Mouse (Mus musculus): ENCODE results near the gene Rplp2. TPM values are rescaled to one million over a fixed set of nuclear protein-coding genes. Genes with fewer than 3 reads are reported as not detected.
"Not testable (repeated sequence)": the region's sequence is repeated elsewhere in the genome, so short reads cannot be mapped to it uniquely, and the experiment has no call there.

The Rplp2 gene
- total RNA-seq, 1 experiment from 2014 or later = 2,799 TPM

- no peak for ATAC-seq (replicated peaks; ENCODE audit: low read depth, poor library complexity, severe bottlenecking)
Observed at GRCm38 (mm10) chr7:141442199-141442598, 5.0 kb upstream of the Rplp2 start.

GRCm38 (mm10) chr7:141443081-141443821 lies 3.9 kb upstream of the Rplp2 start:
- peak; percentile 48 for ATAC-seq (replicated peaks; ENCODE audit: low read depth, poor library complexity, severe bottlenecking)

- ATAC-seq (replicated peaks; ENCODE audit: low read depth, poor library complexity, severe bottlenecking) = peak; percentile 48
Observed at GRCm38 (mm10) chr7:141443828-141444237, 3.3 kb upstream of the Rplp2 start, which contains the start of gene Pidd1. TSS of gene Pidd1 (minus strand) at chr7:141444025.

GRCm38 (mm10) chr7:141446374-141446773 lies 796 bp upstream of the Rplp2 start:
- ATAC-seq (replicated peaks; ENCODE audit: low read depth, poor library complexity, severe bottlenecking) = not testable (repeated sequence)

- ATAC-seq (replicated peaks; ENCODE audit: low read depth, poor library complexity, severe bottlenecking) = no peak
Observed at GRCm38 (mm10) chr7:141451928-141452327, 4.8 kb downstream of the Rplp2 start.

GRCm38 (mm10) chr7:141453636-141454035 lies 6.5 kb downstream of the Rplp2 start:
- no peak for ATAC-seq (replicated peaks; ENCODE audit: low read depth, poor library complexity, severe bottlenecking)

GRCm38 (mm10) chr7:141454967-141455551 lies 7.9 kb downstream of the Rplp2 start, which contains the start of gene Pnpla2:
TSS of gene Pnpla2 (plus strand) at chr7:141455198.
- ATAC-seq (replicated peaks; ENCODE audit: low read depth, poor library complexity, severe bottlenecking) = peak; percentile 80

GRCm38 (mm10) chr7:141455610-141456314 lies 8.6 kb downstream of the Rplp2 start:
- peak; percentile 51 for ATAC-seq (replicated peaks; ENCODE audit: low read depth, poor library complexity, severe bottlenecking)

GRCm38 (mm10) chr7:141456739-141457138 lies 9.6 kb downstream of the Rplp2 start:
- ATAC-seq (replicated peaks; ENCODE audit: low read depth, poor library complexity, severe bottlenecking) = no peak

GRCm38 (mm10) chr7:141457236-141457635 lies 10.1 kb downstream of the Rplp2 start:
- ATAC-seq (replicated peaks; ENCODE audit: low read depth, poor library complexity, severe bottlenecking) = no peak

- no peak for ATAC-seq (replicated peaks; ENCODE audit: low read depth, poor library complexity, severe bottlenecking)
Observed at GRCm38 (mm10) chr7:141457986-141458660, 11.0 kb downstream of the Rplp2 start.

- no peak for ATAC-seq (replicated peaks; ENCODE audit: low read depth, poor library complexity, severe bottlenecking)
Observed at GRCm38 (mm10) chr7:141458661-141459060, 11.5 kb downstream of the Rplp2 start.

GRCm38 (mm10) chr7:141459301-141459711 lies 12.1 kb downstream of the Rplp2 start:
- ATAC-seq (replicated peaks; ENCODE audit: low read depth, poor library complexity, severe bottlenecking) = no peak

- no peak for ATAC-seq (replicated peaks; ENCODE audit: low read depth, poor library complexity, severe bottlenecking)
Observed at GRCm38 (mm10) chr7:141460001-141460390, 12.8 kb downstream of the Rplp2 start.

- ATAC-seq (replicated peaks; ENCODE audit: low read depth, poor library complexity, severe bottlenecking) = no peak
Observed at GRCm38 (mm10) chr7:141460391-141461113, 13.4 kb downstream of the Rplp2 start, which contains the start of gene Cracr2b. TSS of gene Cracr2b (plus strand) at chr7:141461094.

- peak; percentile 12; the same call in 1 of the 2 replicates for ATAC-seq (replicated peaks; ENCODE audit: low read depth, poor library complexity, severe bottlenecking)
Observed at GRCm38 (mm10) chr7:141461521-141462332, 14.6 kb downstream of the Rplp2 start.

- no peak for ATAC-seq (replicated peaks; ENCODE audit: low read depth, poor library complexity, severe bottlenecking)
Observed at GRCm38 (mm10) chr7:141462333-141462821, 15.2 kb downstream of the Rplp2 start.

GRCm38 (mm10) chr7:141463824-141464602 lies 16.8 kb downstream of the Rplp2 start:
- no peak for ATAC-seq (replicated peaks; ENCODE audit: low read depth, poor library complexity, severe bottlenecking)
